Mouse (Mus musculus): ENCODE measurements at regions not wholly inside any gene's neighbourhood (a gene's known extent, or its start where the extent isn't known, plus 50 kb on each side); places are given as distances from the start of the nearest gene placed in this dataset.

DNA sequence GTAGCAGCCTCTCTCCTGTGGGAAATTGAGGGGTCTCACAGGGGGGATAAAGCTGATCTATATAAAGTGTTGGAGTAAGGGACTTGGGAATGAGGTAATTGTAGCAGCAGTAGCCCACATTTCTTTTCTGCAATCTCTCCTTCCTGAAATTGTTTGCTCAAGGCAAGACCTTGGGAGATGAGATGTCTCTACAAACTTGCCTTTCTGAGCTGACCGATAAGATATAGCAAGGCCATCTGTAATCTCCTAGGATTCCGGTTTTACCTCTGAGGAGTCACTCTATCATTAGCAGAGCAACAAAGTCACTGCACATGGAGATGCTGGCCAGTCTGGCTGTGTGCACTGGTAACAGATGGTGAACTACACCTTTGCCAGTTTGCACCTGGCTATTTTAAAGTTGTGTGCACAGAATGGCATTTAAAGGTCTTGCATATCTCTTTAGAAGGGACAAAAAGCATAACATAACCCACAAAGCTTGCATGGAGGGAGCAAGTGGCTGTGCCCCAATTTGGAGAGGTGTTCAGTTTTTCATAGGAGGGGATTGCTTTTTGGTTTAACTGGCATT, 78.7 kb upstream of the Tbl1x start:
- no peak for ATAC-seq (replicated peaks; ENCODE audit: insufficient number of reproducible peaks, low FRiP score, low TSS enrichment, poor library complexity, severe bottlenecking)

GRCm38 (mm10) chrX:77432846-77433810, 77.7 kb upstream of the Tbl1x start:
- ATAC-seq (replicated peaks; ENCODE audit: insufficient number of reproducible peaks, low FRiP score, low TSS enrichment, poor library complexity, severe bottlenecking) = peak; percentile 93

DNA sequence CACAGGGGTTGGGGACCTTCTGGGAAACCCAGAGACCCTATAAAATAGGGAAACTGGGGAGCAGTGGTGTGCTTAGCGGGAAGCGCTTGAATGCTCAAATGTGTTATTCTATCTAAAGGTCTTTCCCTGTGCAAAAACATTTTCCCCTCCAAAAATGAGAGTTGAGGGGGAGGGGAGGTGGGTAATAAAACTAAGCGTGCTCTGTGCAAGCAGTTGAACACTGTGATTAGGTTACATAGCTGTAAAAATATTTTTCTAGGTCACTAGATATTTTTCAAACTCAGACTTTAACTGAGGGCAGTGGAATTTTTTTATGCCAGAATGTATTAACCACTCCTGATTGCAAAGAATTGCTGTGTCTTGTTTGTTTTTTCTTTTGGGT, 77.0 kb upstream of the Tbl1x start:
- ATAC-seq (replicated peaks; ENCODE audit: insufficient number of reproducible peaks, low FRiP score, low TSS enrichment, poor library complexity, severe bottlenecking) = no peak

- ATAC-seq (replicated peaks; ENCODE audit: insufficient number of reproducible peaks, low FRiP score, low TSS enrichment, poor library complexity, severe bottlenecking) = no peak
Measured at GRCm38 (mm10) chrX:77443852-77444492, 66.8 kb upstream of the Tbl1x start.

DNA sequence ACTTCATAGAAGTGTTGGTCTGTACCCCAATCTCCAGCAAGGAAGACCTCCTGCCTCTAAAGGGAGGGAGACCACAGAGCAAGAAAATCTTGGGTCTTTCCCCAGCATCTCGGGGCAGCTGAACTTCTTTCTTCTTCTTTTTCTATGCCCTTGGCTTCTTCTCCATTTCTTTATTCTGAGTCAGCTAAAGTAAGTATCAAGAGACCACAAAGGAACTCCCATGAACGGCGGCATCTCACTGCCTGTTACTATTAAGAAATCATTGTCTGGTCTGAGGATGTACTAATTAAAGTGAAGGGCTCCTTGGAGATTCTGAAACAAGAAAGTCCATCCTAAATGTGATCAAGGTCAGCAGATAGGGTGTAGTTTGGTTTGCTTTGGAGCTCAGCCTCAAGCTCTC, 64.1 kb upstream of the Tbl1x start:
- no peak for ATAC-seq (replicated peaks; ENCODE audit: insufficient number of reproducible peaks, low FRiP score, low TSS enrichment, poor library complexity, severe bottlenecking)

GRCm38 (mm10) chrX:77451977-77452675, 58.7 kb upstream of the Tbl1x start:
- ATAC-seq (replicated peaks; ENCODE audit: insufficient number of reproducible peaks, low FRiP score, low TSS enrichment, poor library complexity, severe bottlenecking) = no peak
